Mouse (Mus musculus) cerebellum, adult 8-10 months (tissue): Measurements from ENCODE around the gene St3gal2.
A peak's percentile ranks its signal among the peaks of the same experiment; 100 is the strongest.
"Not testable (repeated sequence)": the region's sequence is repeated elsewhere in the genome, so short reads cannot be mapped to it uniquely, and the experiment has no call there.

Experiments
- DNase-seq: peaks from one replicate; pipeline ENCODE4 v3.0.0; 2022

Gene St3gal2

DNA sequence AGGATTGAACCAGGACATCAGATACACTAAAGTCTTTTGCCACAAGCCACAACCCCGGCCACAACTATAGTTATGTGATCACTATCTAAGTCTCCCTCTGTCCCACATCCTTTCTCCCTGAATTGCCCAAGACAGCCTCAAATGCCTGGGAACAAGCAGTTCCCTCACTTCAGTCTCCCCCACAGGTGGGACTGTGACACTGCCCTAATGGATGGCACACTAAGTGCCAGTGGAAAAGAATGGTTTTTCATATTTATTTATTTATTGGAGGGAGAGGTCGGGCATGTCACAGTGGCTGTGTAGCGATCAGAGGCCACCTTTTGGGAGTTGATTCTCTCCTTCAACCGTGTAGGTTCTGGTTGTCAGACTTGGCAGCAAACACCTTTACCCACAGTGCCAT is 26.0 kb downstream of the St3gal2 start:
- DNase-seq: no peak

DNA sequence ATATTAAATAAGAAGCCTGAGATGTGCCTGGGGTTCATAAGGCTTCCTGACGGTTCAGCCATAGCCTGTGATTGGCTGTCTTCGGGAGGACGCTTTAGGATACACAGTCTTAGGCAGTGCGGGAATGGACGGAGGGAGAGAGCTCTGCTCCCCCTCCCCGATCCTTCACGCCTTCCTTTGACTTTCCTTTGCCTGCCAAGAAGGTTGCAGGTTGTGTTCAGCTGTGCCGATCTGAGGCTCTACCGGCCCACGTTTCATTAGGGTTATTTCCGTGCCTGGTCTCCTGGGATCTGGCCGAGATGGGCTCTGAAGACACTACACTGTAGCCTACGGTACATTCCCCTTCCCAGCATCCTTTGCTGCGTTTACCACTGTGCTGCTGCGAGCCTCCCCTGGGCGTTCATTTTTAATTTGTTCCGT is 30.4 kb downstream of the St3gal2 start:
- DNase-seq: peak; percentile 33

DNA sequence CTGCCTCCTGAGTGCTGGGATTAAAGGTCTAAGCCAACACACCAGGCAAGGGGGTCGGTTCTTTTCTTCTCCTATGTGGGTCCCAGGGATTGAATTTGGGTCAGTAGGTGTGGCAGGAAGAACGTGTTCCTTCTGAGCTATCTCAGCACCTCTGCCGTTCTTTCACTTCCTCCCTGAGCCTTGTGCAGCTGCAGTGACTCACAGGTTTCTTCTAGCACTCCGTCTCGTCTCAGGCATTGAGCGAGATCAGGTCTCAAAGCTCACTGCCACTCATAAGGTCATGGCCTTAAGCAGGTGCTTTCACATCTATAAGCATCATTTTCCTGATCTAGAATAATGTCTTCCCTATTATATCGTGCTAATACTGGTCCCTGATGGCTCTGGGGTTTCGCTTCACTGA is 35.1 kb downstream of the St3gal2 start:
- DNase-seq: no peak

DNA sequence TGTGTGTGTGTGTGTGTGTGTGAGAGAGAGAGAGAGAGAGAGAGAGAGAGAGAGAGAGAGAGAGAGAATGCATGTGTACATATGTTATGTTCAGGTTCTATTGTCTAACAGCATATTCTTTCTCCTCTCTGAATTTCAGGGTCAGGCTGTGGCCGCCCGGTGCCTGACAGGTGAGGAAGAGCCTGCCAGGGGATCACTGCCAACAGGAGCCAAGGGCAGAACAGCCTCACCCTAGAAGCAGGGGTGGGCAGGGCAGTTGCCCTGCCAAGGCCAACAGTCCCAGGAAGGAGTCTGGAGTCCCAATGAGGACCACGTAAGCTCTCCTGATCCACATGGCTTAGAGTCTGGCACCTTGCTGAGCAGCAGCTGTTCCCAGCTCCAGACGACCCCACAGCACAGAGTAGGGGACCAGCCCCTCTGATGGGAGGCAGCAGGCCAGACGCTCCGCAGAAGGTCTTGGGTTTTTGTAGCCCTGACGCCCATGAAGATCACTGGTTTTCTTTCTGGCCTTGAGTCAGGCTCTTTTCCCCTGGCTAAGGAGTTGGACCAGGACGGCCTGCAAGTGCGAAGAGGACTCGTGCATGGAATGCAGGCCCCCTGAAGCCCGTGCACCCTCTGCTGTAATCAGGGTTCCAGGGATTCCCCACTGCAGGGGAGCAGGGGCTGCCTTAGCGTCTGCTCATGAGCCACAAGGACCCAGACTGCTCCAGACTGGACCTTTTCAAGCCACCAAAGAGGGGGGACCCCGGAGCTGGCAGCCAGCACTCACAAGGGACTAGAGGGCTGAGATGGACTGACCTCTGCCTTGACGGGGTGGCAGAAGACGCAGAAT is 37.1 kb downstream of the St3gal2 start:
- DNase-seq: peak; percentile 63

DNA sequence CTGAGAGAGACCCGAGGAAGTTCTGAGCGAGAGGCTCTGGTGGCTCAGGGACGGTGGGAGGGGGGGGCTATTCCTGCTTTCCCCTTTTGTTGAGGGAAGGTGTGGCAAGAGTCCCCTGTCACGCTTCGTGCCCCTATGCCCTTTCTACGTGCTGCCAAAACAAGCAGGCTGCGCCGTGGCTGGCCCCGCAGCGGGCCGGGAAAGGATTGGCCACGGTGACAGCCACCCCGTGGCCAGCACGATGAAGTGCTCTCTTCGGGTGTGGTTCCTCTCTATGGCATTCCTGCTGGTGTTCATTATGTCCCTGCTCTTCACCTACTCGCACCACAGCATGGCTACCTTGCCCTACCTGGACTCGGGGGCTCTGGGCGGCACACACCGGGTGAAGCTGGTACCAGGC is 37.7 kb downstream of the St3gal2 start:
- DNase-seq: peak; percentile 73

DNA sequence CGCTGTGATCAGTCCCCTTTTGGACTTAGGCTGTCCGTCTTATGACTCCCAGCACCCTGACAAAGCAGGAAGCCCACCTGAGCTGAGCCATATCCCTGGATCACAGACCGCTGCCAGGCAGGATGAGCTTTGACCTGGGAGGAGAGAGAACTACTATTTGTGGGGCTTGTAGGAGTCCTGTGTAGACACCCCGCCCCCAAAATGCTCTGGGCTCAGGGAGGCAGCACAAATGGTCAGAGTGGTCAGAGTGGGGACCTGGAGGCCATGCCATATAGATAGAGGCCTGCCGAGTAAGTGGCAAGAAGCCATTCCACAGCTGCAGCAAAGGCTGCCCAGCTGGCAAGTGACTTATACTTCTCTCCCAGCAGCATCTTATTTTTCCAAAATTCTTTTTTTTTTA is 38.4 kb downstream of the St3gal2 start:
- peak; percentile 55 for DNase-seq

DNA sequence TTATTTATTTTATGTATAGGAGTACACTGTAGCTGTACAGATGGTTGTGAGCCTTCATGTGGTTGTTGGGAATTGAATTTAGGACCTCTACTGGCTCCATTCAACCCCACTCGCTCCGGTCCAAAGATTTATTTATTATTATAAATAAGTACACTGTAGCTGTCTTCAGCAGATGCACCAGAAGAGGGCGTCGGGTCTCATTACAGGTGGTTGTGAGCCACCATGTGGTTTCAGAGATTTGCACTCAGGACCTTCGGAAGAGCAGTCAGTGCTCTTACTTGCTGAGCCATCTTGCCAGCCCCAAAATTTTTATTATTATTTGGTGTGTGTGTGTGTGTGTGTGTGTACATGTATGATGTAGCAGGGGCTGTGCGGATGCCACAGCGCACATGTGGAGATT is 38.8 kb downstream of the St3gal2 start:
- DNase-seq: not testable (repeated sequence)

DNA sequence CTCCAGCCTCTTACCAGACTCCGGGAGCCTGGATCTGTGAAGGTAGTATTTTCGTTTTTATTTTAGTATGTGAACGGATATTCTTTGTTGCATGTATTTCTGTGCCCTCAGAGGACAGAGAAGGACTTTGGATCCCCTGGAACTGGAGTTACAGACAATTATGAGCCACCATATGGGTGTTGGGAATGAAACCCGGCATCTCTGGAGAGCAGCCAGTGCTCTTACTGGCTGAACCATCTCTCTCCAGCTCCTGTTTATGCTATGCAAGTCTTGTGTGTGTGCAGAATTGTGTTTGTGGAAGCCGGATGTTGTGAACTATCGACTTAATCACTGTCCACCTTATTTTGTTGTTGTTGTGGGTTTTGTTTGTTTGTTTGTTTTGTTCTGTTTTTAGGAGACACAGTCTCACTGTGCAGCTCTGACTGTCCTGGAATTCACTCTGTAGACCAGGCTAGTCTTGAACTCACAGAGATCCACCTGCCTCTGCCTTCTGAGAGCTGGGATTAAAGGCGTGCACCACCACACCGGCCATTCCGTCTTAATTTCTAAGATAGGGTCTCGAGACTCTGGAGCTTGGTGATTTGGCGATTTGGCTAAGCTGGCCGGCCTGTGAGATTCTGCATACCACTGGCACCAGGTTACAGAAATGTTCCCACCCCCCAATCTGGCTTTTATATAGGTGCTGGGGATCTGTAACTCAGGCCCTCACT is 39.5 kb downstream of the St3gal2 start:
- DNase-seq: peak; percentile 84

DNA sequence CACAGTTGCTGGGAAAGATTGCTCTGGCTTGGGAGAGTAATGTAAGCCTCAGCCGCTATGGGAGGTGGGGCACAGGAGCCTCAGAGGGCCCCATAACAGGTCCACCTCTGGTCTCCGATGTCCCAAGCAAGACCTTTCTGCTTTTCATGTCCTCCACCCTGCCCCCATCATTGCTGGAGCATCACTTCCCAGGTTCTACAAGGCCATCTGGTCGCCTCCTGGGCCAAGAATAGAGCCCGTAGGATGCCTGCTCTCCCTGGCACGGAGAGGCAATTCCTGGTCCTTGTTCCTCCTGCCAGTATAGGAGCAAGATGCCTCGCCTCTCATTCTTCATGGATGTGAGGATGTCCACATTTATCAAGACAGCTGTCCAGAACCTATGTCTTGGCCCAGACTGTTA is 40.2 kb downstream of the St3gal2 start:
- DNase-seq: peak; percentile 92

DNA sequence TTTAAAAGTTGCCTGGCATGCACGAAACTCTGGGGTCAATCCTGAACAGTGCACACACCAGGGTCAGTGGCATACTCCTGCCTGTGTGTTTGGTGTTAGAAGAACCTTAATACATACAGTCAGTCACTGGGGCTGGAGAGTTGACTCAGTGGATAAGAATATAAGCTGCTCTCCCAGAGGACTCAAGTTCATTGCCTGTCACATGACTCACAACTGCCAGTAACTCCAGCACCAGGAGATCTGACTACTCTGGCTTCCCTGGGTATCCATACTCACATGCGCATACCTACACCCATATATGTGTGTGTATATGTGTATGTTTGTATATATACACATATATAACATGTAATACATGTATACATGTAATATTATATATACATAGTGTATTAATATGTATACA is 43.3 kb downstream of the St3gal2 start:
- no peak for DNase-seq

DNA sequence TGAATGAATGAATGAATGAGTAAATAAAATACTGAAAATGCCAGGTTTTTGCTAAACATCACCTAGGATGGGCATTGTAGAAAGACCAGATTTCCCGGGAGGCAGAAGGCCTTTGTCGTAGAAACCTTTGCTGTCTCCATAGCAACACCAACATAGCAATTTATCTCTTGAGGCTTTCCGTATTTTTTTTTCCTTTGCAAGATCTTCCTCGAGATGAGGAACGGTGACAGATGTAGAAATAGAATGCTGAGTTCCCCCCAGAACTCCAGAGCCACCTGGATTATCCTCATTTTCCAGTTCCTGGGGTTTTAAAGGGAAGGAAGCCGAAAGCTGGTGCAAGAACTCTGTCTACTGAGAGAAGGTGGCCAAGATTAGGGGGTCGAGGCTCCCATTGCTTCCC is 44.9 kb downstream of the St3gal2 start:
- no peak for DNase-seq

DNA sequence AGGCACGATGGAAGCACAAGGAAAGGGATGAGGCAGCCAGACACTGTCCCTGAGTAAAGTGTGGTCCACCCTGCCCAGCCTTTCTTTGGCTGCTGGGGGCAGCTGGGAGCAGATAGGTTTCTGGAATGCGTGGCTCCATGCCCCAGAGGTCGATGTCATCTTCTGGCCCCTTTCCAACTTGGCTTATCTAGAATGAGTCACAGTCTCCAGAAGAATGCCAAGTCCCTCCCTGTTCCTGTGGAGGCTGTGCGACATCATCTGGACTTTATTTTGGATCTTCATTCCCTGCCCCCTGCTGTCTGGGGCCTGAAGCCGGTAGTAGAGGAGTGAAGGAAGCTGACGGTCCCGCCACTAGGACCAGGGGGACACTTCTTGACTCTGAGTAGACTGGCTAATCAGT is 45.9 kb downstream of the St3gal2 start:
- peak; percentile 85 for DNase-seq

DNA sequence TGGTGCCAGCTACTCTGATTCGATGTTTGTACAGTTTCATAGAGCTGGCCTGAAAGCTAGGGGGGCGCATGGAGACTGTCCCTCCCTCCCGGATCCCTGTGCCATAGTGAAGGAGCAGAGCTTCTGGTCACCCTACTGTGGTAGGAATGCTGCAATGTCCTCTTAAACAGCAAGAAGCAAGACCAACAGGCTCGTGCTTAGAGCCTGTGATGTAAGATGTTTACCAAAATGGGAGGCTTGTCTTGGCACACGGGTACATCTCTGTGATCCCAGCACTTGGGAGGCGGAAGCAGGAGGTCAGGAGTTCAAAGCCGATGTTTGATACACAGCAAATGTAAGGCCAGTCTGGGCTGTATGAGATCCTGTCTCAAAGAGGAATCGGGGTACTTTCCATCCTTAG is 46.9 kb downstream of the St3gal2 start:
- no peak for DNase-seq

DNA sequence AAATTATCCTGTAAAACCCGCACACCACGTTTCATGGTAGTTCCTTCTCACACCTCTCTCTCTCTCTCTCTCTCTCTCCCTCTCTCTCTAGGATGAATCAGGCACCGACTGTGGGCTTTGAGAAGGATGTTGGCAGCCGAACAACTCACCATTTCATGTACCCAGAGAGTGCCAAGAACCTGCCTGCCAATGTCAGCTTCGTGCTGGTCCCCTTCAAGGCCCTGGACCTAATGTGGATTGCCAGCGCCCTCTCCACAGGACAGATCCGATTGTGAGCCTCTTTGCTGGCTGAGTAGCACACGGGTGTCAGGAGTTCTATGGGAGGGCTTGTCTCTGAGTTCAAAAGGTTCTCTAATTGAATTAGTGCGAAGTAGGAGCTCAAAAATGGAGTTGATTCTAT is 47.6 kb downstream of the St3gal2 start:
- DNase-seq: peak; percentile 73

DNA sequence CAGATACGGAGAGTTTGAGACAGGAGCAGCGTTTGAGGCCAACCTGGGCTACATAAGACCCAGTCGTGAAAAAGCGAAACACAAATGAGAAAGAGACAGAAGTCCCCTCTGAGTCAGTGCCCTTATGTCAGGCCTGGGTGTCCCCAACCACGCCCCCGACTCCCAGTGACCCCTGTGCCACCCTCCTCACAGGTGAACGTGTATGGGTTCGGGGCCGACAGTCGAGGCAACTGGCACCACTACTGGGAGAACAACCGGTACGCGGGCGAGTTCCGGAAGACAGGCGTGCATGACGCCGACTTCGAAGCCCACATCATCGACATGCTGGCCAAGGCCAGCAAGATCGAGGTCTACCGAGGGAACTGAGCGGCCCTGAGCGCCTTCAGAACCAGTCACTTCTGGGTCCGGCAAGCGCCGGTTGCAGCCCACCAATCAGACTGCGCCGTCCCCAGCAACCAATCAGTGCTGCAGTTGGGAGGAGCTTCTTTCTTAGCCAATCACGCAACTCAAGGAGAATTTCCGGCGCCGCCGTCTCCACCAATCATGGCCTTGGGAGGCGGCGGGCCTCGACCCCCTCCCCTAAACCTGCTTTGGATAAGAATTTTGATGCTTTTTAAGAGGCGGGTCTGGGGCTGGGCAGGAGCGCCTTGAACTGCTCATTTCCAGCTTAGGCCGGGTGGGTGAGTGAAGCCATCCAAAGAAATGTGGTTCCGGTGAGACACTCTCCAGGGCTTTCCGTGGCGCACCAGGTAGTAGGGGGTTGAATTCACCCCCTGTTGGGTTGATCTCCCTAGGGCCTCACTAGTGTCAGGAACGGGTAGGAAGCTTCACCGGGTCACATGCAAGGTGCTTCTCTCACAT is 50.4 kb downstream of the St3gal2 start:
- DNase-seq: peak; percentile 49

DNA sequence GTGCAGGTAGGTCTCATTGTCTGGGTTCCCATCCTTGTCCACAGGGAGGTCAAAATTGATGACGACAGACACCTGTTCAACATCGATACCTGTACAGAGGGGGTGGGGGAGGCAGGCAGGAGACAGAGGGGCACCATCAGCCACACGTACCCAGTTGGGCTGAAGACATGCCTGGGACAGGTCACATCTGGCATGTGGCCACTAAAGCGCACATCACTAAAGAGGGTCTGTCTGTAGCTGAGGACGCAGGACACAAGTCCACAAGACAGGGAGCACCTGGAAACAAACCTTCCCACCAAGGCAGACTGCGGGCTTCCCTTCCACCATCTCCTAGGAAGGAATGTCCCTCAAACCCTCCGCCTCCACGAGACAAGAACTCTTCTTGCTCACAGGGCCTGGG is 56.8 kb downstream of the St3gal2 start:
- not testable (repeated sequence) for DNase-seq

DNA sequence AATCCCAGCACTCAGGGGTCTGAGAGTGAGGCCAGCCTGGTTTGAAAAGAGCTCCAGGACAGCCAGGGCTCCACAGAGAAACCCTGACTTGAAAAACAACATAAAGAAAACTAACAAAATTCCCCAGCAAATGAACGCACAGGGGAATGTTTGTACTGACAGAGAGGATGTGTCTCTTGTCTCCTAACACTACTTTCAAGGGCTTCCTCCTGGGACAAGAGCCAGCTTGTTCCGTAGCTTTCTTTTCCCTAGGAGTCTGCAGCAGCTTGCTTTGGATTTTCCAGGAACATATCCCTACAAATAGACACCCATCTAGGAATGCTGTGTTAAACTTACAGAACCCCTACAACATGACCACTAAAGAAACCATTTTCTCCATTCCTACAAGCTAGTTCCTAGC is 58.3 kb downstream of the St3gal2 start:
- DNase-seq: not testable (repeated sequence)

DNA sequence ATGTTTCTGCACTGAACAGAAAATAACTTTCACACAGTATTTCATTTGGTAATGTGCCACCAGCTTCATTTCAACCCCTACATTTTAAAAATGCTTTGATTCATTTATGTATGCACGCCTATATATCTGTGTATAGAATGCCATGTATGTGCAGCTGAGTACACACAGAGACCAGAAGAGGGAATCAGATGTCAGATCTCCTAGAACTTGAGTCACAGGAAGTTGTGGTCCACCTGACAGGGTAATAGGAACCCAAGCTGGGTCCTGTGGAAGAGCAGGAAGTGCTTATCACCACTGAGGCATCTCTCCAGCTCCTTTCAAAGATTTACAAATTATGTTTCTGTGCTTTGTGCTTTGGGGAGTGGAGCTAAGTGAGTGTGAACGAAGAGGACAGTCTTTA is 61.6 kb downstream of the St3gal2 start:
- DNase-seq: no peak

DNA sequence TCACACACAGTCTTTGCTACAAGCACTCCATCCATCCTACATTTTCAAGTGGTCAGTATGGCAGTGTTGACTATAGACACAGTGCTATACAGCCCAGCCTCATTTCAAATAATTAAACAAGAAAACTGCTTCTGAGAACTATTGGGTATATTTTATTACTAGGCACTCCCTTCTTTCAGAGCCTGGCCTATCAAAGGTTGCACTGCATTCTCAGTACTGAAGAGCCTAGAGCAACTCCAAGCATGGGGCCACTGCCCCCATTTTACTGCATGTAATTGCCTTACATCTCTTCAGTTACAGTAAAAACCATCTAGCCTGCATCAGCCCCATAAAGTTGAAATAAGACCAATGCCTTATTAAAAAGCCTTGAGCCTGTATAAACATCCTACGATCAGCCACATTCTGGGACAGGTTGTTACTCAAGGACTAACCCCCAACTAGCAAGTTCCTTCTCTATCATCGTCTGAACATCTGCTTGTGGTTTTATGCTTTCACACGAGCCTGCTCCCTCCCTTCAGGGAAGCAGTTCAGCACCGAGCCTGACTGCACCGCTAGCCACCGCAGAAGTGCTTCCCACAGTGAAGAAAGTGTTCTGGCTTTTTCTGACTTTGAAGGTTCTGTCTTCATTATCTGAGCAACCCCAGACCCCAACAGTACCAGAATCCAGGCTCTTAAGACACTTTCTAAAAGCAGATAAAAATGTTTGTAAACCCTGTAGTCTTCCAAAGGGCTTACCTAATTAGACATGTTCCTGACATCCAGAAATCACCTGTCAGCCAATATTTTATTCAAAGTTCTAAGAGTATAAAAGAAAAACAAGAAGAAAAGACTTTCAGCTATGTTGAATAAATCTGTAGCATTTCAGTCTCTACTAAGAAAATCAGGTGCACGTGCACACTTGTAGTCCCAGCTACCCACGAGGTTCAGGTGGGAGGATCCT is 68.4 kb downstream of the St3gal2 start:
- DNase-seq: no peak

DNA sequence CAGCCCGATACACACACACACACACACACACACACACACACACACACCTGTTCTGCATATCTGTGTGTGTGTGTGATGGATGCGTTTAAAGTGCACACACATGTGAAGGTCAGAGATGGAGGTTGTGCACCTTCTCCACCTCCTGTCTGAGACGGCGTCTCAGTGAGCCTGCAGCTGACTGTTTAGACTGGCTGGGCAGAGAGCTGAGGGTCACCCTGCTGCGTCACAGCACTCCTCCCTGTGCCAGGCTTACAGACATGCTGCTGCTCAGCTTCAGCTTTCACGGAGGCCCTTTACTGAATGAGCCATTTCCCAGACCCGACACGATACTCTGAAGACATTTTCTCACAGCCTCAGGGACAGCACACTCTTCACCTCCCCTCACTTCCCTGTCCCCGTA is 70.3 kb downstream of the St3gal2 start:
- DNase-seq: no peak

DNA sequence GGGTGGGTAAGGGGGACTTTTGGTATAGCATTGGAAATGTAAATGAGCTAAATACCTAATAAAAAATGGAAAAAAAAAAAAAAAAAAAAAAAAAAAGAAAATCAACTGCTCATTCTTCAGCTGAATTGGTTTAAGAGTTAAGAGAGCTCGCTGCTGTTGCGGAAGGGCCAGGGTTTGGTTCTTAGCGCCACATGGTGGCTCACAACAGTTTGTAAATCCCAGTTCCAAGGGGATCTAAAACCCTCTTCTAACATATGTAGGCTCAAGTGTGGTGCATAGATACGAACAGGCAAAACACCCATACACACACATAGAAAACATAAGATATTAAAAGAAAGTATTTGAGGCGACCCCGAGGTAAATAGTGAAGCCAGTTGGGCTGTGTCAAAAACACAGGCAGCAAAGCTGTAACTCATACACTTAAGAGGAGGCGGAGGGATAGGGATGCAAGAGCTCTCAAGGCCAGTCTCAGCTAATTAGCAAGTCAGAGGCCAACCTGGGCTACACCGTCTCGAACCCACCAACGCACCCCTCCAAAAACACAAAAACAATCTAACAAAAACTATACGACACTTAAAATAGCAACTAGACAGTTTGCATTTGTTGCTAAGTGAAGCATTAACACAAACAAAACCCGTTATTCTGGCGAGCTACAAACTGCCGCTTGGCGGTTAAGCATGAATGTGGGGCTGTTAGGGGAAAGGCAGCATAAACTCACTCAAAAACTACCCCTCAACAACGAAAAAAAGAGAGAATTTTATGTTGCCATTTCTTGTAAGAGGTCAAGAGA is 77.1 kb downstream of the St3gal2 start:
- no peak for DNase-seq
